Mouse (Mus musculus): ENCODE results near the gene Fut9. TPM values are rescaled to one million over a fixed set of nuclear protein-coding genes. Genes with fewer than 3 reads are reported as not detected.

The Fut9 gene
- total RNA-seq, 4 experiments from 2014 or later: 45.8 to 58.9 (median 51.9) TPM

DNA sequence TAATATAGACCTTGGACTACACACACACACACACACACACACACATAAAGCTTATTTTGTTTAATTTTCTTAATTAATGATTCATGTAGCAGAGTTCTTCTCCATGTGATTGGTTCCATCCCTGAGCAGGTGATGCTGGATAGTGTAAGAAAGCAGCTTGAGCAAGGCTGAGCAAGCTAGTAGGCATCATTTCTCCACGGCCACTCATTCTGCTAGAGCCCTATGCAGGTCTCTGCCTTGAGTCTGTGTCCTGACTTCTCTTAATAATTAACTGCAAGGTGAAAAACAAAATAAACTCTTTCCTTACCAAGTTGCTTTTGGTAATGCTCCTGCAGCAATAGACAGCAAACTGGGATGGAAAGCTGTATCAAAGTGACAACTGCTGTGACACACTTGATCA is 152.5 kb downstream of the Fut9 start:
- no peak for DNase-seq (ENCODE audit: low spot score in 2 of 2)

DNA sequence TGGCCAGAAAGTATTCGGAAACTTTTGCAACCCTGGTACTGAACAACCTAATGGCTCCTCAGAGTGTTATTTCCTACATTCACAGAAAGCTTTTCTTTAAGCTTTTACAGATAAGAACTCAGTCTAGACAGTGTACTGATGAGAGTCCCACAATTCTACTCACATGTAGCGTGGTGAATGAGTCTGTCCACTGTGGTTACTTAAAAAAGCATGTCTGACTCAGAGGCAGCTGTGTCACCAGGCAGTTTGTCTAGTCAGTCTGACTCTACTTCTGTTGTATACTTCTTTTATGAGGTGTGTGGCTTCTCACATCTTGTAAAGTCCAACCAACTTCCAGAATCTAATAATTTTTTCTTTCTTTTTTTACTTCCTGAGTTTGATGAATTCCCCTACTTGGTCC is 154.5 kb downstream of the Fut9 start:
- no peak for DNase-seq (ENCODE audit: low spot score in 2 of 2)

DNA sequence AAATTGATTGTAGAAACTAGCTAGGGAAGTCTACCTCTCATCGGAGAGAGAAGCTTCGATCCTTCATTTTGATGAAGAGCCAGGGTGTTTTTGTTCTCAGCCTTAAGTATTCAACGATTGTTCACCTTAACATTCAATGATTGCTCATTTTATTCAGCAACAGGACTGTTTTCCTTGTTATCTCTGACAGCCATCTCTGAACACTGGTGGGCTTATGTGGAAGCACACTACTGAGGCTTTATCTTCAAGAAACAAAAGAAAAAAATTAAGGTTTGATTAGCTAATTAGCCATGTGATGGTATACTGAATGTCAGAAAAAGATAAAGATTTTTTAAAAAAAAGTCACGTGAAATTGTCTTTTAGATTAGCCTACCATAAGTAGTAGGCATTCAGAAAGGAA is 158.1 kb downstream of the Fut9 start:
- no peak for DNase-seq (ENCODE audit: low spot score in 2 of 2)

DNA sequence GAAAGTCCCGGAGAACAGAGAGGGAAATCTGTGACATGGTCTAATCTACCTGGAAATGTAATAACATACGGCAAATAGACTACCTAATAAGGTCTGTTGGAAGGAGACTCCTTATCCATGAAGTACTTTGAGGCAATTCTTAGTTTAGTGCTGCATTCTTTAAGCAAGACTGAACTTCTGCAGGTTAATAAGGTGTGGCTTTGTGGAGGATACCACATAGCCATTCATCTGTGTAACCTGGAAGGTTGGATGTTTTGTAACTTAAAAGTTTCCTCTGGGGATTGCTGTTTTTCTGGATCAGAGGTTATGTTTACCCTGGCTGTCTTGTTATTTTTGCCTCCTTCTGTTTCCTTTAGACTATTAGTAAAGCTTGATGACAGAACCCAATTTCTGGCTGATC is 166.8 kb downstream of the Fut9 start:
- DNase-seq (ENCODE audit: low spot score in 2 of 2): no peak

DNA sequence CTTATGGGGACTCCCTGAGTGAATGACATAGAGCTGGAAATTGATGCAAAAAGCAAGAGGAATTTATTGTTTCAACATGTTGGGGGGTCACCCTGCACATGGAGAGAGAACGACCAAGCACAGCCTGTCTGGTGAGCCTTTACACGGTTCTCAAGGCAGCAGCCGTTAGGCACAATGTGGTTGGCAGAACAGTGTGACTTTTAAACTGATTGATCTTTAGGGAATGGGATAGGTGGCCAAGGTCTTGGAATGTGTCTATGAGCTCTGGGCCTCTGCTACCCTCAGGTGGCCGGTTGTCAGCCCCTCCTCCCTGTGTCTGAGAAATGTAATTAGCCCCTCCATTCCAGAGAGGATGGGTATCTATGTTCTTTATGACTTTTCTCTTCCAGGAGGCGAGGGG is 171.9 kb downstream of the Fut9 start:
- no peak for DNase-seq (ENCODE audit: low spot score in 2 of 2)

DNA sequence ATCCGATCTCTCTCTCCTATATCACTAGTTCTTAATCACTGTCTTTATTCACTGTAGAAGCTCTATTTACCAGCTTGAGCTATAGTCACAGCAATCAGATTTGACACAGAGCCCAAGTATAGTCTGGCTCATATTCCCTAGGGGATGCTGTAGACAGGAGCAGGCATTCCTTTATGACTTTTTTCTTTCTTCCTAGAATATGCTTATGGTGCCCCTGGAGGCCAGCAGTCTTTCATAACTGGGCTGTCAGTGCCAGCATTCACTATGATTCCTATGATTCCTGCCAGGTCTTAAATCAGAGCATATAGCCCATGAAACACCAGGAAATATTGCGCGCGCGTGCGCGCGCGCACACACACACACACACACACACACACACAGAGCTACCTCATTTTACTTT is 172.6 kb downstream of the Fut9 start:
- DNase-seq (ENCODE audit: low spot score in 2 of 2): no peak

DNA sequence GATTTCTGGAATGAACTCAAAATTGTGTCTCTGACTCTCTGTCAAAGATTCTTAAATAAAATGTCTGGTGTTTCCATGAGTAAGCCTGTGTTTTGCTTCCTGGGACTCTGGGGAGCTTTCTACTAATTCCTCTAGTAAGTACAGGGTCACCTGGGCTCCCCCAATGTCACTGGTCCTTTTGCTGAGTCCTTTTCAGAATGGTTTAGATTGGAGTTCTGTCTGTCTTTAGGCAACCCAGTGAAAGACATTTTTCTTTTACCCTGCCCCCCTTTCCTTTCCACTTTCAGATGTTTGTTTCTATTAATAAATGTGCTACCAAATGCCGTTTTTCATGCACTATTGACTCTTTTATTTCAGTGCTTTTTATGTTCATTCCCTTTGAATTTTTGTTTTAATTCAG is 173.0 kb downstream of the Fut9 start:
- DNase-seq (ENCODE audit: low spot score in 2 of 2): no peak

DNA sequence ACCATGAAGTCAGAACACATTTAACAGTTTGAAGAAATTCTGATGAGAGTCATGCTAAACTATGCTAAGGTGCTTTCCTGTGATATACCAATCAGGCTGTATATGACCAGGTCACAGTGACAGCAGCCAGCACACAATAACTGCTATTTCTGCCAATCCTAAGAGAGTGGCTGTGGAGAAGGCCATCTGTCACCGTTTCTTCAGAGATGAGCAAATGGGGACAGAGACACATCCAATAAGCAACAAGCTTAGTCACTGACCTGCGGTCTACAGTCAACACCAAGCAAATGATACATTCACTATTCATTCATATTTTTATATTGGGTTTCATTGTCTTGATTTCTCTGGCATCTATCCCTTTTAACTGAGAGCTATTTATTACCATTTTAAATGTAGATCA is 176.9 kb downstream of the Fut9 start:
- no peak for DNase-seq (ENCODE audit: low spot score in 2 of 2)

DNA sequence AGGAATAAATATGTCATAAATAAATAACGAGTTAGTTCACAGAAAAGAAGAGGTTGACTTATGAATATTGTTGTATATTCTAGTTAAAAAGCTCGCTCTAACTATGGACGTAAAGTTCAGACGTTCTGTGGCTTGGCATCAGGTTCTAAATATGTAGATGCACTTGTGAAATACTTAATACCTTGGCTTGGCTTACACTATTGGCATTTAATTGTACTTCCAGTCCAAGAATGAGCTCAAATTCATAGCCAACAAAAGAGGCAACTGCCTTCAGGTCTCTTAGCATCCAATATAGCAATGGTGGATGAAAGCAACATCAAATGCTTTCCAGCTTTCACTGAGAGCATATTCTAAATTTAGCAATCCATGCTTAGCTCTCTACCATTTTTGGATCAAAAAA is 182.7 kb downstream of the Fut9 start:
- DNase-seq (ENCODE audit: low spot score in 2 of 2): no peak

DNA sequence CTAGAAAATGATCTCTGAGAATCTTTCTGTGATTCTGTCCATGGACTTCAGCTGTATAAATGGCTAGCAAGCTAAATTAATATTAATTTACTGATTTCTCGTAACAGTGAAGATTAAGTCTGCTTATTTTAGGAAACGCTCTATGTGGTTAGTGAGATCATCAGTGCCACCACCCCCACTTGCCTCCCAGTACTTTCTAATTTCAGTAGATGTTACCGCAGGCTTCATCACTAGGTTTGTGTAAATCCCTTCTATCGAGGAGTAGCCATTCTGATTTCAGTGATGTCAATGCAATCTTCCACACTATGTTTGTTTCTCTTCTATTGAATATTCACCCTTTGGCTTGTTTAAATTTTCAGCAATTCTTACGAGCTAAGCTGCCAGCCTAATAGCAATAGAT is 186.6 kb downstream of the Fut9 start:
- no peak for DNase-seq (ENCODE audit: low spot score in 2 of 2)

DNA sequence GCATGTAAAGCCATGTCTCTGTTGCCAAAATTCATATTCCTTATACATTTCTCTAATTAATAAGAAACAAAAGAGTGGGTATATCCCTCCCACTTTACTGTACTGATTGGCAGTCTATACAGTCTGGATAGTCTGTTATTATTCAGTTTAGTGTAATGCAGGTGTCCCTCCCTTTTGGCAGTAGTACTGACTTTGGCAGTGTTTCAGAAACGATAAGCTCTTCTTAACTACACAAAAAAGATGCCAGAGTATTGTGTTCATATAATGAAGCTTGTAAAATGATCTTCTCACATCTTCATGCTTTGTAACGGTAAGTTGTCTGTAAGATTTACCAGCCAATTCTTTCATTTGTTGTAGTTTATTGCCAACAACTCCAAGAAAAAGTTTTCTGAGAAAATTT is 189.6 kb downstream of the Fut9 start:
- DNase-seq (ENCODE audit: low spot score in 2 of 2): no peak

DNA sequence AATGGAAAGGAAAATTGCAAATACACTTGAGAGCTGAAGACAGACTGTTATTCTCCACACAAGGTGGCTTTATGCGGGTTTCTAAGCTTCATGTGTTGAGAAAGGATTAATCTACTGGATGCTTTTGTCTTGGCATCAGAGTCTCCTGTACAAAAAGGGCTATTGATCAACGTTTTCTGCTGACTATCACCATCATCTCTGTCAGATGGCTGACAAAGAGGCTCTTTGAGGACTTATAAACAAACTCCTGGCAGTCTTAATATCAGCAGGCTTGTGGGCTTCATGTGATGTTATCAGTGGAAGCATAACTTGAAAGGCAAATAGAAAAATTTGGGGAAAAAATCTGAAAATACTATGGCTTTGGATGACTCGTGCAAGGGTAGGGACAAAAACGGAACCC is 206.8 kb downstream of the Fut9 start:
- no peak for DNase-seq (ENCODE audit: low spot score in 2 of 2)
